Mouse (Mus musculus): ENCODE results near the gene Dpysl5.

- TF ChIP-seq CTCF (IDR thresholded peaks at IDR 0.05; ENCODE audit: borderline replicate concordance, control insufficient read depth, extremely low read depth, insufficient read depth, low read length, poor library complexity) (no peak), POLR2A (IDR thresholded peaks at IDR 0.05; ENCODE audit: control insufficient read depth, extremely low read depth, insufficient read depth, low read length, poor library complexity) (no peak)
Measured at GRCm38 (mm10) chr5:30824124-30824988, 113.0 kb downstream of the Dpysl5 start.
